ENCODE assay signal across 7 mouse cellular contexts in genomic region chr11:117114231-117114591, GRCm38 (mm10). TPM values are rescaled to one million over a fixed set of nuclear protein-coding genes. Genes with fewer than 3 reads are reported as not detected.
DNase-seq lines count a peak whose midpoint lies in the region; ATAC-seq and TF ChIP-seq lines count a peak whose summit lies in the region.

No protein-coding gene starts in this region.

- peak overlapping the region; percentile 78 for H3K9ac ChIP-seq in neural tube, embryonic 11.5 days (ENCODE audit: low read length)
- H3K9ac ChIP-seq in forebrain, embryonic 11.5 days (ENCODE audit: low read length), result peak overlapping the region; percentile 78
- H3K9ac ChIP-seq in limb, embryonic 15.5 days, result peak overlapping the region; percentile 33; the same call in 1 of the 2 replicates
- H3K9ac ChIP-seq in stomach, postnatal 0 days (ENCODE audit: low read length), result peak overlapping the region; percentile 71

- ATAC-seq in neural tube, embryonic 11.5 days (ENCODE audit: insufficient read depth, low FRiP score, low TSS enrichment), result no peak
- no peak for ATAC-seq in forebrain, embryonic 11.5 days (replicated peaks; ENCODE audit: low FRiP score)
- ATAC-seq in limb, embryonic 15.5 days (ENCODE audit: insufficient number of reproducible peaks, low FRiP score, low TSS enrichment, low read depth), result no peak
- no peak for ATAC-seq in stomach, postnatal 0 days (ENCODE audit: low FRiP score, low TSS enrichment)

- peak; percentile 52 for TF ChIP-seq EP300 in stomach, postnatal 0 days (optimal IDR thresholded peaks at IDR 0.05)

- H3K4me3 ChIP-seq in neural tube, embryonic 11.5 days (ENCODE audit: low read depth, low read length), result peak overlapping the region; percentile 87
- peak overlapping the region; percentile 82 for H3K4me3 ChIP-seq in forebrain, embryonic 11.5 days (ENCODE audit: low read depth, low read length)
- H3K4me3 ChIP-seq in limb, embryonic 15.5 days, result peak overlapping the region; percentile 81
- H3K4me3 ChIP-seq in stomach, postnatal 0 days (ENCODE audit: low read depth, low read length), result peak overlapping the region; percentile 90

- peak; percentile 21; the same call in 1 of the 2 replicates for TF ChIP-seq CTCF in stomach, postnatal 0 days (IDR thresholded peaks at IDR 0.05; ENCODE audit: low read depth)

- H3K4me1 ChIP-seq in neural tube, embryonic 11.5 days (ENCODE audit: control insufficient read depth, insufficient read depth, low read length), result peaks cover 20% of the 10 kb centered on the region
- H3K4me1 ChIP-seq in forebrain, embryonic 11.5 days (replicated peaks; ENCODE audit: control insufficient read depth, insufficient read depth, low read length), result peaks cover 5% of the 10 kb centered on the region; the same call in 1 of the 2 replicates
- peaks cover 58% of the 10 kb centered on the region for H3K4me1 ChIP-seq in limb, embryonic 15.5 days
- H3K4me1 ChIP-seq in stomach, postnatal 0 days (replicated peaks; ENCODE audit: control insufficient read depth, insufficient read depth), result peaks cover 8% of the 10 kb centered on the region; the same call in 1 of the 2 replicates

- DNase-seq in neural tube, embryonic 11.5 days (ENCODE audit: low spot score), result no peak
- DNase-seq in neural tube, embryonic 10.5 days (ENCODE audit: extremely low spot score, low spot score), result no peak
- peak; percentile 58 for DNase-seq in forebrain, embryonic 11.5 days (ENCODE audit: low spot score)
- DNase-seq in stomach, postnatal 0 days (ENCODE audit: low spot score), result no peak
- no peak for DNase-seq in natural killer cell, adult 2 months (ENCODE audit: low spot score in 2 of 2)
- DNase-seq in right cerebral cortex, adult 18-20 months, result no peak

- peak overlapping the region; percentile 65 for H3K4me2 ChIP-seq in neural tube, embryonic 11.5 days (ENCODE audit: low read depth)
- peak overlapping the region; percentile 78 for H3K4me2 ChIP-seq in forebrain, embryonic 11.5 days (ENCODE audit: low read depth, low read length, severe bottlenecking)
- H3K4me2 ChIP-seq in limb, embryonic 15.5 days, result peak overlapping the region; percentile 60
- peak overlapping the region; percentile 73 for H3K4me2 ChIP-seq in stomach, postnatal 0 days (replicated peaks; ENCODE audit: low read depth)

- H3K36me3 ChIP-seq in neural tube, embryonic 11.5 days (ENCODE audit: control insufficient read depth, insufficient read depth, low read length), result no peaks in the 10 kb centered on the region; the same call in 1 of the 2 replicates
- no peaks in the 10 kb centered on the region for H3K36me3 ChIP-seq in forebrain, embryonic 11.5 days (ENCODE audit: control insufficient read depth, insufficient read depth, low read length)
- H3K36me3 ChIP-seq in limb, embryonic 15.5 days, result peaks cover 9% of the 10 kb centered on the region; the same call in 1 of the 2 replicates
- 0 out of 2 replicates have a peak, but pooled peaks cover 5% of the 10 kb centered on the region for H3K36me3 ChIP-seq in stomach, postnatal 0 days (ENCODE audit: control insufficient read depth, insufficient read depth, low read length)

- 51% methylated on average over 13 of the region's 13 CpGs for WGBS in neural tube, embryonic 11.5 days
- WGBS in forebrain, embryonic 11.5 days, result 61% methylated on average over 13 of the region's 13 CpGs
- WGBS in limb, embryonic 15.5 days, result 36% methylated on average over 13 of the region's 13 CpGs
- 28% methylated on average over 13 of the region's 13 CpGs for WGBS in stomach, postnatal 0 days

- H3K9me3 ChIP-seq in neural tube, embryonic 11.5 days (ENCODE audit: control insufficient read depth, low read length), result no peaks in the 10 kb centered on the region
- H3K9me3 ChIP-seq in forebrain, embryonic 11.5 days (ENCODE audit: control insufficient read depth, low read length), result no peaks in the 10 kb centered on the region
- no peaks in the 10 kb centered on the region for H3K9me3 ChIP-seq in limb, embryonic 15.5 days
- no peaks in the 10 kb centered on the region for H3K9me3 ChIP-seq in stomach, postnatal 0 days (ENCODE audit: control insufficient read depth, low read length)

- H3K27ac ChIP-seq in neural tube, embryonic 11.5 days (ENCODE audit: low read depth, low read length), result peak overlapping the region; percentile 97
- H3K27ac ChIP-seq in forebrain, embryonic 11.5 days (ENCODE audit: low read depth, low read length), result peak overlapping the region; percentile 97
- peak overlapping the region; percentile 99 for H3K27ac ChIP-seq in limb, embryonic 15.5 days
- H3K27ac ChIP-seq in stomach, postnatal 0 days (replicated peaks), result peak overlapping the region; percentile 97

- no peaks in the 10 kb centered on the region for H3K27me3 ChIP-seq in neural tube, embryonic 11.5 days (ENCODE audit: control insufficient read depth, insufficient read depth, low read length)
- H3K27me3 ChIP-seq in forebrain, embryonic 11.5 days (ENCODE audit: control insufficient read depth, insufficient read depth, low read length), result no peaks in the 10 kb centered on the region
- no peaks in the 10 kb centered on the region for H3K27me3 ChIP-seq in limb, embryonic 15.5 days
- no peaks in the 10 kb centered on the region for H3K27me3 ChIP-seq in stomach, postnatal 0 days (ENCODE audit: control insufficient read depth, insufficient read depth, low read length)

RNA-seq across cellular contexts. Expression of gene Sec14l1, which starts 0.8 kb away (rescaled TPM):
- polyA plus RNA-seq in neural tube, embryonic 11.5 days (2014; fragmentation: Nextera tagmentation; extraction: Ambion mirVana), result 41.5 and 44.2 TPM in 2 replicates
- 36.8 and 40.6 TPM in 2 replicates for polyA plus RNA-seq in forebrain, embryonic 11.5 days (2014; fragmentation: Nextera tagmentation; extraction: Ambion mirVana)
- polyA plus RNA-seq in limb, embryonic 15.5 days (2015; fragmentation: Nextera tagmentation; extraction: Ambion mirVana), result 59.2 and 69.7 TPM in 2 replicates
- 28.4 and 30.5 TPM in 2 replicates for polyA plus RNA-seq in stomach, postnatal 0 days (2015; fragmentation: Nextera tagmentation; extraction: Ambion mirVana)
